Mouse (Mus musculus) cerebellum, postnatal 25 days (tissue): ENCODE measurements around the gene Prdm16.

ENCODE experiments used
- DNase-seq, 2 experiments: peaks; one replicate each; pipeline ENCODE4 v3.0.0; 2021; ENCODE audit warnings: mixed read lengths in 2 of 2

Gene Prdm16

GRCm38 (mm10) chr4:154371542-154372247, 265.0 kb downstream of the Prdm16 start:
- no peak for DNase-seq

- DNase-seq, result no peak
Observed at GRCm38 (mm10) chr4:154370841-154371240, 265.8 kb downstream of the Prdm16 start.

GRCm38 (mm10) chr4:154369089-154369488, 267.6 kb downstream of the Prdm16 start:
- no peak for DNase-seq

GRCm38 (mm10) chr4:154366836-154367235, 269.8 kb downstream of the Prdm16 start:
- no peak for DNase-seq

- DNase-seq, result no peak
Observed at GRCm38 (mm10) chr4:154364752-154365151, 271.9 kb downstream of the Prdm16 start.

- no peak for DNase-seq
Observed at GRCm38 (mm10) chr4:154360850-154361249, 275.8 kb downstream of the Prdm16 start.

- DNase-seq, result no peak
Observed at GRCm38 (mm10) chr4:154360441-154360840, 276.2 kb downstream of the Prdm16 start.

- no peak for DNase-seq
Observed at GRCm38 (mm10) chr4:154359762-154360300, 276.8 kb downstream of the Prdm16 start.

DNA sequence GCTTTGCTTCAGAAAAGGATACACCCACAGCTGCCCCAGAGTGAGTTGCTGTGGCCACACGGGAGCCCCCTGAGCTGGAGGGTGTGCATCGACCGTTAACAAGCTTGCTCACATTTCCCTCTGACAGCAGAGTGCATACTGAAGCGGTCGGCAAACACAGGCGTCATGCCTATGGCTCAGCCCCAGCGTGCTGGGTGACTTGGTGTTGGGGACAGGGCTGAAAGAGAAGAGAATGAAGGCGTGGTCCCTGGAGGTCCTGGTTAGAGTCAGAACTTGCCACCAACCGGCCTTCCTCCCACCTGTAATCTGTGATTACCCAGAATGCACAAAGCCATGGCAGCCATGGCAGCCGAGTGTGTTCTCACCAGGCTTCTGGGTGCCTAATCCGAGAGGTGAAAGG, 277.9 kb downstream of the Prdm16 start:
- no peak for DNase-seq

- no peak for DNase-seq
Observed at GRCm38 (mm10) chr4:154358370-154358769, 278.3 kb downstream of the Prdm16 start.

DNA sequence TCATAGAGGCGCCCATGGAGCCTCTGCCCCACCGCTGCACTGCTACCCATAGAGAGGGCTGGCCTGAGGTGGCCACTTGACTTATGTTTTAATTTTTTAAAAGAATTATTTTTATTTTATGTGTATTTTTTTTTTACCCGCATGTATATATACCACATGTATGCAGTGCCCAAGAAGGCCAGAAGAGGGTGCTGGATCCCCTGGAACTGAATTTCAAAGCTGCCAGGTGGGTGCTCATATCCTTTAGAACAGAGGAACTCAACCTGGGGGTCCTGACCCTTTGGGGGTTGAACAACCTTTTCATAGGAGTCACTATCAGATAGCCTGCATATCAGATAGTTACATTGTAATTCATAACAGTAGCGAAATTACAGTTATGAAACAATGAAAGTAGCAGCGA, 281.3 kb downstream of the Prdm16 start:
- DNase-seq, result no peak

- DNase-seq, result no peak
Observed at GRCm38 (mm10) chr4:154352246-154352645, 284.4 kb downstream of the Prdm16 start.

DNA sequence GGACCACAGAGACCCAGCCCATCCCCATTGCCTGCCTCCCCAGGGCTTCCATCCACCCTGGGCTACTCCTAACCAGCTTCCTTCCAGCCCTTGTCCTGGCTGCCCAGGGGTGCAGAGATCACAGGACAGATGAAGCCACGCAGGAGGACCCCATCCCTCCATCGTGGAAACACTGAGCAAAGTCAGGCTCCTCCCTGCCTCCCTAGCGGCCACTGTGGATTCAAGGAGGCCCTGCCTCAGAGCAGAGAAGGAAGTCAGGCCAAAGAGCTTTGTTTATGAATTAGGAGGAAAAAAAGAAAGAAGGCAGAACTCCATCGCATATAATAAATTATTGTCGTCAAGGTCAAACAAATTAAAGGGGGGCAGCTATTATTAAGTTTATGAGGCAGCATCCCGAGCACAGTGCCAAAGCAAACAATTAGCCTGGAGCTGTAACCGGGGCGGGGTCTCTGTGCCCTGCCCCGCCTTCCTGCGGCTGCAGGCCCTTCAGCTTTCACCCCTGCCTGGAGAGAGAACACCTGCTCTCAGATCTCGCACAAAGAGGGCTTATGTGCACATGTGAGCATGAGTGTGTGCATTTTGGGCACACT, 288.4 kb downstream of the Prdm16 start:
- no peak for DNase-seq

DNA sequence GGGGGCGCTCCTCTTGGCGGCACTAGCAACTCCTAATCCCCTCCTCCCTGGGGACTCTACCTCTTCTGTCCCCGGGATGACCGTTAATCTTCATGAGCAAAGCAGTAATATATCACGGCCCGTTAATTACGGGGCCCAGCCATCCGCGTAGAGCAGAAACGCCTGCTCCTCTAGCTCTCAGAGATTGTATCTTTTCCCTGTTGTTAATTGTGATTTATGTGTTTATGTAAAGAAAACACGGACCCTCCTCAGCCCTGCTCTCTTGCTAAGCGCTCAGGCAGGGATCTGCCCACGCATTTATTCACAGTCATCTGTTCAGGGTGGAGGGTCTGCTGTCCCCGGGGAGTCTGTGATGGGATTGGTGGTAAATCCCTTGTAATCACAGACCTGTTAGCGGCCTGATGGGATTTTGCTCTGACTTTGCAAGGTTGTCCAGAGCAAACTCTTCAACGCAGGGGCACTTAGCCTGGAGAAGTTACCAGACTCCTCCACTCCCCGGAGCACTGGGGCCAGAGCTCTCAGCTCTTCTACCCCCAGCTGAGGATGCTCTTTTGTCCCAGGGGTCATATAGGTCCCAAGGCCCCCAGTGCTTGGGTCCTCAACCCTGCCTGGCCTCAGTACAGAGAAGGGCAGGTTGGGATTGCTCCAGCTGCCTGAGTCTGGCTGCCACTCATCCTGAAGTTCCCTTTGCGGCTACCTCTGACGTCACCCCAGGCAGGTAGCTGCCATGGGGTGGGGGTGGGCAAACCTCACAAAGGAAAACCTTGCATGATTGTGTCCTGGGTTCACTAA, 289.7 kb downstream of the Prdm16 start:
- no peak for DNase-seq

GRCm38 (mm10) chr4:154336650-154337049, 300.0 kb downstream of the Prdm16 start:
- DNase-seq, result no peak

GRCm38 (mm10) chr4:154335761-154336160, 300.9 kb downstream of the Prdm16 start, which contains the start of gene B230104I21Rik:
B230104I21Rik (plus strand) TSS chr4:154336127.
- DNase-seq, result no peak

DNA sequence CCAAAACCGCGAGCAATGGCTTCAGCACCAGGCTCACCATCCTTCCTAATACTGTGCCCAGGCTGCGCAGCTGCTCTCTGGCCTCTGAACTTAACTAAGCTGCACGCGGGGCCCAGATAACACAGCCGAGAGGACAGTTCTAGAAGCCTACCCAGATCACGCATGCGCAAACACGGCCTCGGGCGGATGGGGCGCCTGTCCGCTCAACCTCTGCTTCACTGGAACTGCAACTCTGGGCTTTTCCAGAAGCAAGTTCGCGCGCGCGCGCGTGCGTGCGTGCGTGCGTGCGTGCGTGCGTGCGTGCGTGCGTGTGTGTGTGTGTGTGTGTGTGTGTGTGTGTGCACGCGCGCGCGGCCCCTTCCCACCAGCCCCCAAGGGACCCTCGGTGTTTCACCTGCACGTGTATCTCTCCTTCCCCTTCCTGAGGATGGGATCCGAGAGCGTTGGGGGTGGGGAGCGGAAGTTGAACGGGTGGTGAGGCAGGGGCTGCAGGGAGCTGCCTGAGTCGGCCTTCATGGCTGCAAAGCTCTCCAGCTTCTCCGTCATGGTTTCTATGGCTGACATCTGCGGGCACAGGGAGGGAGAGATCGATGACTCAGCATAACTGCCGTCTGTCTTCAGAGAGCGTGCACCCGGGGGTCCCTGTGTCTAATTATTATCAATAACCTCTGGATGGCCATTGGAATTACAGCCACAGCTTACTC, 301.8 kb downstream of the Prdm16 start:
- DNase-seq, result peak; percentile 34 to 61

DNA sequence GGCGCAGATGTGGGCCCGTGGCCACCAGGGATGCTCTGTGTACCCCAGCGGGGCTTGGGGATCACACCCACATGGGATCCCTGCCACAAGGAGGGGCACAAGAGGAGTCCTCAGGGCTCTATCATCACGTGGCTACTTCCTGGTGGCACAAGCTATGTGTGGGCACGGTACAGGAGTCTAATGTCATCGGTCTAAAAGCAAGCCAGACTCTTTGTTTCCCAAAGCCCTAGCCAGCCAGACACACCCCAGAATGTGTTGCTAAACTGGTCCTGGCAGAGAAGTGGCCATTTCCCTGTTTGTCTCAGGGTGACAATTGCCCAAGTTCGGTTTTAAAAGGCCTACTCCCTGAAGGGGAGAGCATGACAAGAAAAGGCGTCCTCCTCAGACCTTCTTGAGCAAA, 303.4 kb downstream of the Prdm16 start:
- DNase-seq, result no peak

DNA sequence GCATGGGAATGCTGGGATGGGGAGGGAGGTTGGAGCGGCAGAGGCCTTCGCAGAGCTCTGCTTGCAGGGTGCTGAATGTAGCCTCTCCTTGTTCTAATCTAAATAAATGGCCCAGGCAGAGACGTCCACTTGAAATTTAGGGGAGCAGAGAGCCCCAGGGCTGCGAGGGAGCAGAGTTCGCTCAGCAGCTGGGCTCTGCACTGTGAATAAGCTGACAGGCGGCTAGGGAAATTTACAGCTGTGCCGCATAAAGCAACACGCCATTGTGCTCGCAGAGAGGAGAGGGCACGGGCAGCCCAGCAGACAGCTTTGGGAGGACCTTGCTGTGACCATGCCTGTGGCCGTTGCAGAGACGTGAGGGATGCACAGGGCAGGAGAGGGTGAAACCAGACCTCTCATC, 305.4 kb downstream of the Prdm16 start:
- no peak for DNase-seq

DNA sequence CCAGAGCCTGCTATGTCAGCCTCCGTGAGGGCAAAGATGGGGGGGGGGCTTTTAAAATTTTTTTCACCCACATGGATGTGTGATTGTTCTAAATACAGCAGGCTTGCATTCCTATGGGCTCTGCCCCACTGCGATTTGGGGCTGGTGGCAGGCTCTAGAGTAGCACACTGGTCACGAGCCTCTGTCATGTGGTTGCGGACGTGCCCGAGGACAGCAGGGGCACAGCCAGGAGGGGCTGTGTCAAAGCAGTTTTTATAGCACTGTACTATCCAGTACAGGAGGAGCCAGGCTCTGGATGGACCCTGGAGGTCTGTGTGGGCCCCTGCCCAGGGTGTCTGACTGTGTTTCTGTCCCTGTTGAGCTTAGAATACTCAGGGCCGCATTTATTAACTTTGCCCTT, 306.7 kb downstream of the Prdm16 start:
- DNase-seq, result no peak

DNA sequence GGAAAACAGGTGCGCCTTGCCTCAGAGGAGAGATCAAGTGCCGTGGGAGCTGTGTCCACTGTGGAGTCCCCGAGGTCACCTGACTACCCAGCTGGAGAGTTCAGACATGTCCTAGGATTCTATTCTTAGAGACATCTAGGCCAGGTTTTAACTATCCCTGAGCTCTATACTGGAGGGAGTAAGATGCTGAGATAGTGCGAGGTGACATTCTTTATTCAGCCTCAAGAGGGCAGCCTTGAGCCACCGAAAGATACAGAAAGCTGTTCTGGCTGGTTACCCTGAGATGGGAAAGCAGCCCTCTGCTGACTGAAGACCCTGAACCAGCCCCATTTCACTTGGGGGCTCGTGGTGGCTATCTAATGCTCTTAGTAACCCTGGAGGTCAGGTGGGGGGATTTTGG, 307.8 kb downstream of the Prdm16 start:
- DNase-seq, result peak; percentile 77 to 79

- DNase-seq, result peak in 1 of 2 experiments; percentile 17
Observed at GRCm38 (mm10) chr4:154328431-154328830, 308.2 kb downstream of the Prdm16 start.

GRCm38 (mm10) chr4:154325410-154325809, 311.3 kb downstream of the Prdm16 start:
- no peak for DNase-seq
